Mouse (Mus musculus): Measurements from ENCODE around the gene Mettl22. TPM values are rescaled to one million over a fixed set of nuclear protein-coding genes. Genes with fewer than 3 reads are reported as not detected.

The Mettl22 gene
- polyA plus RNA-seq, 1 experiment from 2014 or later: 19.5 TPM

- under 1% methylated on average over 43 of the region's 46 CpGs for WGBS
- Histone ChIP-seq H3K4me2 (peak within 1 kb of the TSS; percentile 78), H3K9ac (peak within 1 kb of the TSS; percentile 42), H3K9me3 (no peaks in the 10 kb centered on the region), H3K27ac (peak within 1 kb of the TSS; percentile 61), H3K4me3 (peak within 1 kb of the TSS; percentile 64), H3K4me1 (peaks cover 19% of the 10 kb centered on the region), H3K27me3 (no peaks in the 10 kb centered on the region), H3K36me3 (0 out of 2 replicates have a peak, but pooled peaks cover 4% of the 10 kb centered on the region)
- peak; percentile 98 for ATAC-seq (ENCODE audit: insufficient number of reproducible peaks, low FRiP score, low TSS enrichment, low read depth)
Measured at GRCm38 (mm10) chr16:8513236-8513906, 42.8 kb downstream of the Mettl22 start, which contains the start of gene Abat. Abat (plus strand) TSS chr16:8513429.

- H3K4me3 ChIP-seq: peak overlapping the region; percentile 64
- peak overlapping the region; percentile 78 for H3K4me2 ChIP-seq
- H3K36me3 ChIP-seq: 0 out of 2 replicates have a peak, but pooled peaks cover 4% of the 10 kb centered on the region
- no peaks in the 10 kb centered on the region for H3K27me3 ChIP-seq
- WGBS: 22% methylated on average over 4 of the region's 4 CpGs
- H3K9me3 ChIP-seq: no peaks in the 10 kb centered on the region
- no peak for ATAC-seq (ENCODE audit: insufficient number of reproducible peaks, low FRiP score, low TSS enrichment, low read depth)
- no peak overlapping the region for H3K27ac ChIP-seq
- peaks cover 19% of the 10 kb centered on the region for H3K4me1 ChIP-seq
- no peak overlapping the region for H3K9ac ChIP-seq
Measured at GRCm38 (mm10) chr16:8514180-8514579, 43.6 kb downstream of the Mettl22 start.

GRCm38 (mm10) chr16:8520525-8520924 lies 49.9 kb downstream of the Mettl22 start:
- 74% methylated on average over 5 of the region's 5 CpGs for WGBS
- Histone ChIP-seq H3K27ac (no peak overlapping the region), H3K4me2 (no peak overlapping the region), H3K36me3 (0 out of 2 replicates have a peak, but pooled peaks cover 4% of the 10 kb centered on the region), H3K9me3 (no peaks in the 10 kb centered on the region), H3K27me3 (no peaks in the 10 kb centered on the region), H3K9ac (no peak overlapping the region), H3K4me1 (peaks cover 31% of the 10 kb centered on the region), H3K4me3 (no peak overlapping the region)
- no peak for ATAC-seq (ENCODE audit: insufficient number of reproducible peaks, low FRiP score, low TSS enrichment, low read depth)

GRCm38 (mm10) chr16:8521322-8521721 lies 50.7 kb downstream of the Mettl22 start:
- WGBS: 69% methylated on average over 4 of the region's 4 CpGs
- Histone ChIP-seq H3K4me1 (peaks cover 31% of the 10 kb centered on the region), H3K27ac (no peak overlapping the region), H3K9ac (no peak overlapping the region), H3K4me2 (no peak overlapping the region), H3K9me3 (no peaks in the 10 kb centered on the region), H3K27me3 (no peaks in the 10 kb centered on the region), H3K36me3 (0 out of 2 replicates have a peak, but pooled peaks cover 4% of the 10 kb centered on the region), H3K4me3 (no peak overlapping the region)
- no peak for ATAC-seq (ENCODE audit: insufficient number of reproducible peaks, low FRiP score, low TSS enrichment, low read depth)

- WGBS: 10% methylated on average over 11 of the region's 11 CpGs
- Histone ChIP-seq H3K9ac (no peak overlapping the region), H3K27ac (peak overlapping the region; percentile 85), H3K4me3 (no peak overlapping the region), H3K4me1 (peaks cover 31% of the 10 kb centered on the region), H3K9me3 (no peaks in the 10 kb centered on the region), H3K27me3 (no peaks in the 10 kb centered on the region), H3K4me2 (peak overlapping the region; percentile 34), H3K36me3 (no peaks in the 10 kb centered on the region)
- peak; percentile 80 for ATAC-seq (ENCODE audit: insufficient number of reproducible peaks, low FRiP score, low TSS enrichment, low read depth)
Measured at GRCm38 (mm10) chr16:8523480-8524144, 53.0 kb downstream of the Mettl22 start.

- H3K27ac ChIP-seq: peak overlapping the region; percentile 85
Measured at GRCm38 (mm10) chr16:8524163-8524847, 53.7 kb downstream of the Mettl22 start.

GRCm38 (mm10) chr16:8525293-8525692 lies 54.7 kb downstream of the Mettl22 start:
- H3K9me3 ChIP-seq: no peaks in the 10 kb centered on the region
- peaks cover 37% of the 10 kb centered on the region for H3K4me1 ChIP-seq
- no peak overlapping the region for H3K4me2 ChIP-seq
- H3K27me3 ChIP-seq: no peaks in the 10 kb centered on the region
- no peak overlapping the region for H3K9ac ChIP-seq
- H3K36me3 ChIP-seq: no peaks in the 10 kb centered on the region
- 63% methylated on average over 3 of the region's 3 CpGs for WGBS
- no peak overlapping the region for H3K27ac ChIP-seq
- no peak for ATAC-seq (ENCODE audit: insufficient number of reproducible peaks, low FRiP score, low TSS enrichment, low read depth)
- no peak overlapping the region for H3K4me3 ChIP-seq

More at GRCm38 (mm10) chr16:8524163-8524847, 53.7 kb downstream of the Mettl22 start:
- Histone ChIP-seq H3K27me3 (no peaks in the 10 kb centered on the region), H3K9ac (no peak overlapping the region), H3K36me3 (no peaks in the 10 kb centered on the region), H3K4me3 (no peak overlapping the region), H3K9me3 (no peaks in the 10 kb centered on the region), H3K4me2 (peak overlapping the region; percentile 34), H3K4me1 (peaks cover 31% of the 10 kb centered on the region)
- no peak for ATAC-seq (ENCODE audit: insufficient number of reproducible peaks, low FRiP score, low TSS enrichment, low read depth)
- WGBS: 30% methylated on average over 16 of the region's 16 CpGs

GRCm38 (mm10) chr16:8525877-8526276 lies 55.3 kb downstream of the Mettl22 start:
- Histone ChIP-seq H3K9ac (no peak overlapping the region), H3K4me1 (peaks cover 38% of the 10 kb centered on the region), H3K27ac (no peak overlapping the region), H3K36me3 (no peaks in the 10 kb centered on the region), H3K9me3 (no peaks in the 10 kb centered on the region), H3K4me3 (no peak overlapping the region), H3K27me3 (no peaks in the 10 kb centered on the region), H3K4me2 (no peak overlapping the region)
- ATAC-seq (ENCODE audit: insufficient number of reproducible peaks, low FRiP score, low TSS enrichment, low read depth): no peak
- WGBS: 65% methylated on average over 7 of the region's 7 CpGs

- H3K4me2 ChIP-seq: no peak overlapping the region
- H3K9me3 ChIP-seq: no peaks in the 10 kb centered on the region
- no peak overlapping the region for H3K4me3 ChIP-seq
- ATAC-seq (ENCODE audit: insufficient number of reproducible peaks, low FRiP score, low TSS enrichment, low read depth): no peak
- H3K27ac ChIP-seq: no peak overlapping the region
- H3K4me1 ChIP-seq: peaks cover 20% of the 10 kb centered on the region
- H3K36me3 ChIP-seq: no peaks in the 10 kb centered on the region
- WGBS: 84% methylated on average over 1 of the region's 1 CpGs
- H3K27me3 ChIP-seq: no peaks in the 10 kb centered on the region
- H3K9ac ChIP-seq: no peak overlapping the region
Measured at GRCm38 (mm10) chr16:8529389-8529788, 58.8 kb downstream of the Mettl22 start.

- no peaks in the 10 kb centered on the region for H3K27me3 ChIP-seq
- H3K27ac ChIP-seq: no peak overlapping the region
- 61% methylated on average over 14 of the region's 14 CpGs for WGBS
- no peak overlapping the region for H3K4me2 ChIP-seq
- H3K4me3 ChIP-seq: no peak overlapping the region
- no peaks in the 10 kb centered on the region for H3K36me3 ChIP-seq
- H3K9ac ChIP-seq: no peak overlapping the region
- ATAC-seq (ENCODE audit: insufficient number of reproducible peaks, low FRiP score, low TSS enrichment, low read depth): no peak
- H3K9me3 ChIP-seq: no peaks in the 10 kb centered on the region
- peaks cover 13% of the 10 kb centered on the region; the same call in 1 of the 2 replicates for H3K4me1 ChIP-seq
Measured at GRCm38 (mm10) chr16:8530018-8530417, 59.4 kb downstream of the Mettl22 start.

GRCm38 (mm10) chr16:8532461-8532860 lies 61.9 kb downstream of the Mettl22 start:
- H3K4me1 ChIP-seq: peaks cover 10% of the 10 kb centered on the region; the same call in 1 of the 2 replicates
- no peak overlapping the region for H3K4me3 ChIP-seq
- WGBS: 91% methylated on average over 9 of the region's 9 CpGs
- H3K4me2 ChIP-seq: no peak overlapping the region
- ATAC-seq (ENCODE audit: insufficient number of reproducible peaks, low FRiP score, low TSS enrichment, low read depth): no peak
- H3K27ac ChIP-seq: no peak overlapping the region
- H3K36me3 ChIP-seq: no peaks in the 10 kb centered on the region
- no peaks in the 10 kb centered on the region for H3K9me3 ChIP-seq
- no peak overlapping the region for H3K9ac ChIP-seq
- no peaks in the 10 kb centered on the region for H3K27me3 ChIP-seq

- Histone ChIP-seq H3K4me1 (peaks cover 10% of the 10 kb centered on the region; the same call in 1 of the 2 replicates), H3K27ac (no peak overlapping the region), H3K9ac (no peak overlapping the region), H3K4me3 (no peak overlapping the region), H3K9me3 (no peaks in the 10 kb centered on the region), H3K36me3 (no peaks in the 10 kb centered on the region), H3K4me2 (no peak overlapping the region), H3K27me3 (no peaks in the 10 kb centered on the region)
- ATAC-seq (ENCODE audit: insufficient number of reproducible peaks, low FRiP score, low TSS enrichment, low read depth): no peak
- 73% methylated on average over 7 of the region's 7 CpGs for WGBS
Measured at GRCm38 (mm10) chr16:8532894-8533293, 62.3 kb downstream of the Mettl22 start.
